Mouse (Mus musculus) CH12.LX (cell line): ENCODE data around the gene Fen1. TPM values are rescaled to one million over a fixed set of nuclear protein-coding genes. Genes with fewer than 3 reads are reported as not detected.

Source experiments
- DNase-seq: peaks from one replicate; pipeline ENCODE4 v3.0.0-alpha.2; 2013; ENCODE audit errors: extremely low read depth
- H3K27ac ChIP-seq: 2 replicates; pipeline ENCODE4 v1.5.1; 2012; ENCODE audit warnings: low read depth, mild to moderate bottlenecking, control low read depth, moderate library complexity; ENCODE audit not compliant: insufficient read depth
- H3K27me3 ChIP-seq: replicated peaks from 2 replicates; pipeline ENCODE3; 2012; ENCODE audit warnings: inconsistent platforms
- H3K36me3 ChIP-seq, 2 experiments: replicated peaks in 1 of 2; 2 replicates each; pipeline versions ENCODE3 to v1.6.1; 2012; ENCODE audit warnings: inconsistent platforms in 1 of 2, low read length in 1 of 2, mild to moderate bottlenecking in 1 of 2, mixed read lengths in 1 of 2, moderate library complexity in 1 of 2; ENCODE audit not compliant: control insufficient read depth in 1 of 2, insufficient read depth in 1 of 2
- H3K4me1 ChIP-seq, 2 experiments: 2 replicates each; pipeline ENCODE4 v1.6.1; 2012; ENCODE audit warnings: inconsistent platforms in 1 of 2, moderate library complexity in 1 of 2; ENCODE audit not compliant: insufficient read depth in 2 of 2, control insufficient read depth in 1 of 2
- H3K4me2 ChIP-seq: 2 replicates; pipeline ENCODE4 v1.6.1; 2012; ENCODE audit warnings: low read depth, mild to moderate bottlenecking, control low read depth; ENCODE audit not compliant: poor library complexity, insufficient read depth, severe bottlenecking
- H3K4me3 ChIP-seq, 3 experiments: fragments of 150-350 bp in 1 of 3; sonication (generic) in 1 of 3; replicated peaks in 1 of 3; 2 replicates each; pipeline versions ENCODE3 to v1.5.1; 2011 to 2012; ENCODE audit warnings: low read depth in 2 of 3, low read length in 2 of 3, mild to moderate bottlenecking in 2 of 3, moderate library complexity in 2 of 3, control low read depth in 1 of 3, improper control_type of control experiment in 1 of 3, inconsistent platforms in 1 of 3, mixed read lengths in 1 of 3; ENCODE audit not compliant: poor library complexity in 1 of 3
- H3K79me2 ChIP-seq: replicated peaks from 2 replicates; pipeline ENCODE4 v1.6.1; 2012; ENCODE audit warnings: mild to moderate bottlenecking, moderate library complexity; ENCODE audit not compliant: control insufficient read depth, poor library complexity, insufficient read depth, severe bottlenecking; ENCODE audit errors: extremely low read depth
- H3K9ac ChIP-seq: 2 replicates; pipeline ENCODE4 v1.6.1; 2012; ENCODE audit warnings: low read depth, mild to moderate bottlenecking, control low read depth, moderate library complexity; ENCODE audit not compliant: insufficient read depth
- H3K9me3 ChIP-seq: replicated peaks from 2 replicates; pipeline ENCODE3; 2012; ENCODE audit warnings: low read length, inconsistent platforms, mixed read lengths
- BHLHE40 ChIP-seq: IDR thresholded peaks from 2 replicates; pipeline ENCODE4 v1.6.1; 2011; ENCODE audit warnings: mild to moderate bottlenecking, low read depth, low read length, improper control_type of control experiment
- CHD2 ChIP-seq: IDR thresholded peaks from 2 replicates; pipeline ENCODE4 v1.6.1; 2011; ENCODE audit warnings: low read length, improper control_type of control experiment
- E2F4 ChIP-seq: IDR thresholded peaks from 2 replicates; pipeline ENCODE4 v1.6.1; 2011; ENCODE audit warnings: low read depth, low read length, improper control_type of control experiment; ENCODE audit not compliant: insufficient replicate concordance
- ELF1 ChIP-seq: IDR thresholded peaks from 2 replicates; pipeline ENCODE4 v1.6.1; 2014; ENCODE audit warnings: low read depth, mild to moderate bottlenecking, inconsistent platforms, low read length, improper control_type of control experiment
- EP300 ChIP-seq: IDR thresholded peaks from 2 replicates; pipeline ENCODE4 v1.6.1; 2011; ENCODE audit warnings: low read length, improper control_type of control experiment
- ETS1 ChIP-seq: conservative IDR thresholded peaks from 2 replicates; pipeline ENCODE4 v1.6.1; 2012; ENCODE audit warnings: low read depth, mild to moderate bottlenecking, inconsistent platforms, low read length, improper control_type of control experiment, moderate library complexity
- GABPA ChIP-seq: IDR thresholded peaks from 2 replicates; pipeline ENCODE4 v1.6.1; 2012; ENCODE audit warnings: low read depth, low read length, improper control_type of control experiment, inconsistent platforms; ENCODE audit not compliant: insufficient replicate concordance
- HCFC1 ChIP-seq: IDR thresholded peaks from 2 replicates; pipeline ENCODE4 v1.6.1; 2012; ENCODE audit warnings: low read depth, mild to moderate bottlenecking, inconsistent platforms, low read length, improper control_type of control experiment
- IRF4 ChIP-seq: IDR thresholded peaks from 2 replicates; pipeline ENCODE4 v1.6.1; 2014; ENCODE audit warnings: low read depth, mild to moderate bottlenecking, inconsistent platforms, low read length, improper control_type of control experiment
- JUN ChIP-seq: IDR thresholded peaks from 2 replicates; pipeline ENCODE4 v1.6.1; 2011; ENCODE audit warnings: low read depth, mild to moderate bottlenecking, low read length, improper control_type of control experiment, moderate library complexity; ENCODE audit not compliant: insufficient read depth
- JUND ChIP-seq: conservative IDR thresholded peaks from 2 replicates; pipeline ENCODE4 v1.6.1; 2011; ENCODE audit warnings: low read depth, low read length, improper control_type of control experiment
- KAT2A ChIP-seq: IDR thresholded peaks from 2 replicates; pipeline ENCODE4 v1.6.1; 2012; ENCODE audit warnings: low read length, improper control_type of control experiment, inconsistent platforms; ENCODE audit not compliant: insufficient replicate concordance
- MAFK ChIP-seq: IDR thresholded peaks from 2 replicates; pipeline ENCODE4 v1.6.1; 2011; ENCODE audit warnings: low read length, improper control_type of control experiment; ENCODE audit not compliant: insufficient replicate concordance
- MAX ChIP-seq: IDR thresholded peaks from 2 replicates; pipeline ENCODE4 v1.6.1; 2011; ENCODE audit warnings: low read length, improper control_type of control experiment
- MAZ ChIP-seq: IDR thresholded peaks from 2 replicates; pipeline ENCODE4 v1.6.1; 2012; ENCODE audit warnings: low read depth, mild to moderate bottlenecking, inconsistent platforms, low read length, improper control_type of control experiment, moderate library complexity
- MEF2A ChIP-seq: IDR thresholded peaks from 2 replicates; pipeline ENCODE4 v1.6.1; 2014; ENCODE audit warnings: low read depth, mild to moderate bottlenecking, inconsistent platforms, low read length, improper control_type of control experiment, borderline replicate concordance
- MXI1 ChIP-seq: IDR thresholded peaks from 2 replicates; pipeline ENCODE4 v1.6.1; 2011; ENCODE audit warnings: mild to moderate bottlenecking, low read depth, low read length, improper control_type of control experiment
- NELFE ChIP-seq: IDR thresholded peaks from 2 replicates; pipeline ENCODE4 v1.6.1; 2011; ENCODE audit warnings: low read depth, low read length, improper control_type of control experiment
- NRF1 ChIP-seq: IDR thresholded peaks from 2 replicates; pipeline ENCODE4 v1.6.1; 2014; ENCODE audit warnings: low read depth, mild to moderate bottlenecking, inconsistent platforms, low read length, improper control_type of control experiment, moderate library complexity
- PAX5 ChIP-seq: IDR thresholded peaks from 2 replicates; pipeline ENCODE4 v1.6.1; 2012; ENCODE audit warnings: low read length, inconsistent platforms, mixed read lengths
- RAD21 ChIP-seq: IDR thresholded peaks from 2 replicates; pipeline ENCODE4 v1.6.1; 2011; ENCODE audit warnings: low read depth, mild to moderate bottlenecking, low read length, improper control_type of control experiment, moderate library complexity
- SIN3A ChIP-seq: IDR thresholded peaks from 2 replicates; pipeline ENCODE4 v1.6.1; 2012; ENCODE audit warnings: low read length, improper control_type of control experiment, inconsistent platforms
- TBP ChIP-seq: conservative IDR thresholded peaks from 2 replicates; pipeline ENCODE4 v1.6.1; 2011; ENCODE audit warnings: low read depth, low read length, improper control_type of control experiment
- TCF12 ChIP-seq: IDR thresholded peaks from 2 replicates; pipeline ENCODE4 v1.6.1; 2014; ENCODE audit warnings: low read depth, mild to moderate bottlenecking, inconsistent platforms, low read length, improper control_type of control experiment
- UBTF ChIP-seq: IDR thresholded peaks from 2 replicates; pipeline ENCODE4 v1.6.1; 2012; ENCODE audit warnings: low read depth, mild to moderate bottlenecking, inconsistent platforms, low read length, improper control_type of control experiment, moderate library complexity
- ZC3H11A ChIP-seq: IDR thresholded peaks from 2 replicates; pipeline ENCODE4 v1.6.1; 2012; ENCODE audit warnings: low read depth, mild to moderate bottlenecking, inconsistent platforms, low read length, improper control_type of control experiment
- ZMIZ1 ChIP-seq: IDR thresholded peaks from 2 replicates; pipeline ENCODE4 v1.6.1; 2012; ENCODE audit warnings: low read depth, mild to moderate bottlenecking, inconsistent platforms, low read length, improper control_type of control experiment
- ZNF384 ChIP-seq: IDR thresholded peaks from 2 replicates; pipeline ENCODE4 v1.6.1; 2012; ENCODE audit warnings: low read depth, low read length, improper control_type of control experiment, inconsistent platforms
- dilution Hi-C: fragments of 300-500 bp; cut with MboI; formaldehyde crosslinking; loops from 2 replicates; pipeline ENCODE4 v1.14.3; 2020; ENCODE audit warnings: low sequenced_read_pairs; ENCODE audit not compliant: extremely low pct_unique_long_range_greater_than_20kb, extremely low pct_ligation_motif_present
- in situ Hi-C: fragments of 300-500 bp; cut with MboI; formaldehyde crosslinking; loops from 3 replicates; pipeline ENCODE4 v1.14.3; 2019; ENCODE audit warnings: low sequenced_read_pairs, low pct_ligation_motif_present, low pct_unique_long_range_greater_than_20kb, mixed read lengths
- polyA plus RNA-seq: library from polyadenylated mRNA; unstranded; fragments of >175 nt; gene quantifications from 2 replicates; pipeline ENCODE4 v1.2.1, GENCODE M21; 2012; ENCODE audit warnings: low read depth; ENCODE audit not compliant: insufficient read length
- total RNA-seq, 2 experiments: library from RNA; depleted of rRNA; stranded (reverse); fragments of 300-350 nt in 1 of 2; fragments of >200 nt in 1 of 2; gene quantifications; 2 replicates each; pipeline ENCODE4 v1.2.3; 2012 to 2014

Gene Fen1
- total and polyA plus RNA-seq, 3 experiments: 111 to 156 (median 125) TPM

DNA sequence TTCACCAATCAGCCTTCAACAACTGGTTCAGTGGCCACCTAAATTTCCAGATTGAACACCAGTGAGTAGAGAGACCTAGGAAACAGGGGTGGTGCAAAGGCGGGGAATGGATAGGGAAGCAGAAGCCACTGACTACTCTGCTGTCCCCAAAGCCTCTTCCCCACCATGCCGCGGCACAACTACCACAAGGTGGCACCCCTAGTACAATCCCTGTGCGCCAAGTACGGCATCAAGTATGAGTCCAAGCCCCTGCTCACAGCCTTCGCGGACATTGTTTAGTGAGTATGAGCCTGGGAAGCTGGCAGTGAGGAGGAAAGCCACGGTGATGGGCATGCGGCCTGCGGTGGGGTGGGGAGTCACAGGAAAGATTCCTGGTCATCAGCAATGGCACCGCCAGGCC is 9.6 kb downstream of the Fen1 start:
- TF ChIP-seq JUN: no peak
- TF ChIP-seq ETS1: no peak
- no peak for TF ChIP-seq GABPA
- TF ChIP-seq KAT2A: no peak
- no peak for TF ChIP-seq ZC3H11A
- TF ChIP-seq IRF4: no peak
- TF ChIP-seq ZMIZ1: no peak
- TF ChIP-seq RAD21: no peak
- no peak for TF ChIP-seq ELF1
- no peak for TF ChIP-seq MAFK
- no peak for TF ChIP-seq E2F4
- no peak for TF ChIP-seq PAX5
- TF ChIP-seq UBTF: no peak
- TF ChIP-seq NELFE: no peak
- TF ChIP-seq NRF1: no peak
- TF ChIP-seq MAZ: no peak
- TF ChIP-seq HCFC1: no peak
- TF ChIP-seq BHLHE40: no peak
- H3K27ac ChIP-seq: no peak overlapping the region
- in situ Hi-C loops: no loop called here
- dilution Hi-C loops: no loop called here
- H3K4me2 ChIP-seq: no peak overlapping the region
- H3K4me3 ChIP-seq: no peak overlapping the region
- no peaks in the 10 kb centered on the region for H3K9me3 ChIP-seq
- H3K79me2 ChIP-seq: no peaks in the 10 kb centered on the region
- no peaks in the 10 kb centered on the region for H3K27me3 ChIP-seq
- H3K4me1 ChIP-seq: peaks cover 4 to 26% of the 10 kb centered on the region in 2 experiments; a peak in 3 of 4 replicates
- no peak for DNase-seq
- H3K9ac ChIP-seq: no peak overlapping the region
- H3K36me3 ChIP-seq: peaks cover 49 to 91% of the 10 kb centered on the region in 2 experiments

DNA sequence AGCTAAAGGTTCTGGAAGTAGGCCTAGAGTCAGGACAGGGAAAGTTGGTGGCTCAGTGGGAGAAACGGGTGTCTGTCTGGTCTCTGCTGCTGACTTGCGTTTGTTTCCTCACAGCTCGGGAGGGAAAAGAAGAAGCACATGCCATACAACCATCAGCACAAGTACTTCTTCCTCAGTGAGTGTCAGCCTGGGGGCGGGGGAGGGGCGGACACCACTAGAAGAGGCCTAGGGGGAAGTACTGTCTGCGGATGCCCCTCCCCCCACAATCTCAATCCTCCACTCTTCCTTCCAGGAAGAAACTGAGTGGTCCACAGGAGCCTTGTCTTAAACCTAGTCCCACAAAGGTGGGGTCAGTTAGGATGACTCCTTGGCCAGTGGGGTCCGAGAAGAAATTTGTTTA is 12.6 kb downstream of the Fen1 start:
- peak; percentile 70 for DNase-seq
- Histone ChIP-seq H3K27ac (0 out of 2 replicates have a peak overlapping the region, but pooled peaks have one; percentile 14), H3K9ac (no peak overlapping the region)
- peak; percentile 18; the same call in 1 of the 2 replicates for TF ChIP-seq BHLHE40
- no peak for TF ChIP-seq NELFE
- no peak for TF ChIP-seq KAT2A
- no peak for TF ChIP-seq E2F4
- no peak for TF ChIP-seq JUND
- no peak for TF ChIP-seq HCFC1
- TF ChIP-seq MAZ: no peak
- no peak for TF ChIP-seq ETS1
- peak; percentile 54; the same call in 1 of the 2 replicates for TF ChIP-seq MAX
- no peak for TF ChIP-seq TBP
- peak; percentile 93 for TF ChIP-seq CHD2
- TF ChIP-seq SIN3A: no peak
- no peak for TF ChIP-seq EP300
- no peak for TF ChIP-seq UBTF
- no peak for TF ChIP-seq TCF12
- TF ChIP-seq MXI1: no peak
- TF ChIP-seq ZNF384: no peak
- TF ChIP-seq ZC3H11A: no peak
- TF ChIP-seq MAFK: no peak
- no peak for TF ChIP-seq GABPA
- TF ChIP-seq IRF4: no peak
- TF ChIP-seq MEF2A: no peak
- TF ChIP-seq, all 38 proteins: peak for 3
- H3K9me3 ChIP-seq: no peaks in the 10 kb centered on the region
- H3K4me2 ChIP-seq: no peak overlapping the region
- in situ Hi-C loops: no loop called here
- H3K4me3 ChIP-seq: no peak overlapping the region
- dilution Hi-C loops: no loop called here
- H3K36me3 ChIP-seq: peaks cover 65 to 93% of the 10 kb centered on the region in 2 experiments
- H3K4me1 ChIP-seq: peaks cover 4 to 22% of the 10 kb centered on the region in 2 experiments; a peak in 3 of 4 replicates
- no peaks in the 10 kb centered on the region for H3K79me2 ChIP-seq
- no peaks in the 10 kb centered on the region for H3K27me3 ChIP-seq
